Mouse (Mus musculus): ENCODE data around the gene Camk2d. TPM values are rescaled to one million over a fixed set of nuclear protein-coding genes. Genes with fewer than 3 reads are reported as not detected.
A peak's percentile ranks its signal among the peaks of the same experiment; 100 is the strongest.

Gene Camk2d
- polyA plus RNA-seq, 1 experiment from 2014 or later: 16.5 TPM

- Histone ChIP-seq H3K4me1 (replicated peaks; ENCODE audit: control insufficient read depth, insufficient read depth, low read length) (no peaks in the 10 kb centered on the region), H3K4me2 (ENCODE audit: low read depth, low read length, severe bottlenecking) (no peak overlapping the region), H3K27me3 (ENCODE audit: control insufficient read depth, insufficient read depth, low read length) (no peaks in the 10 kb centered on the region), H3K36me3 (ENCODE audit: control insufficient read depth, insufficient read depth, low read length) (no peaks in the 10 kb centered on the region), H3K9ac (ENCODE audit: low read length) (no peak overlapping the region), H3K9me3 (ENCODE audit: control insufficient read depth, low read length) (no peaks in the 10 kb centered on the region), H3K4me3 (ENCODE audit: low read depth, low read length) (no peak overlapping the region), H3K27ac (ENCODE audit: low read depth, low read length) (no peak overlapping the region)
- no peak for ATAC-seq (replicated peaks; ENCODE audit: low FRiP score)
- 92% methylated on average over 3 of the region's 3 CpGs for WGBS
- DNase-seq (ENCODE audit: low spot score): no peak
Observed at GRCm38 (mm10) chr3:126822374-126822773, 226.3 kb downstream of the Camk2d start.

GRCm38 (mm10) chr3:126824930-126825329 is 228.8 kb downstream of the Camk2d start:
- Histone ChIP-seq H3K4me1 (replicated peaks; ENCODE audit: control insufficient read depth, insufficient read depth, low read length) (no peaks in the 10 kb centered on the region), H3K27me3 (ENCODE audit: control insufficient read depth, insufficient read depth, low read length) (no peaks in the 10 kb centered on the region), H3K4me3 (ENCODE audit: low read depth, low read length) (no peak overlapping the region), H3K9me3 (ENCODE audit: control insufficient read depth, low read length) (no peaks in the 10 kb centered on the region), H3K27ac (ENCODE audit: low read depth, low read length) (no peak overlapping the region), H3K9ac (ENCODE audit: low read length) (no peak overlapping the region), H3K36me3 (ENCODE audit: control insufficient read depth, insufficient read depth, low read length) (no peaks in the 10 kb centered on the region), H3K4me2 (ENCODE audit: low read depth, low read length, severe bottlenecking) (no peak overlapping the region)
- 79% methylated on average over 1 of the region's 1 CpGs for WGBS
- no peak for DNase-seq (ENCODE audit: low spot score)
- ATAC-seq (replicated peaks; ENCODE audit: low FRiP score): no peak

- Histone ChIP-seq H3K27me3 (ENCODE audit: control insufficient read depth, insufficient read depth, low read length) (no peaks in the 10 kb centered on the region), H3K36me3 (ENCODE audit: control insufficient read depth, insufficient read depth, low read length) (no peaks in the 10 kb centered on the region), H3K9ac (ENCODE audit: low read length) (no peak overlapping the region), H3K4me2 (ENCODE audit: low read depth, low read length, severe bottlenecking) (no peak overlapping the region), H3K4me3 (ENCODE audit: low read depth, low read length) (no peak overlapping the region), H3K27ac (ENCODE audit: low read depth, low read length) (no peak overlapping the region), H3K4me1 (replicated peaks; ENCODE audit: control insufficient read depth, insufficient read depth, low read length) (no peaks in the 10 kb centered on the region), H3K9me3 (ENCODE audit: control insufficient read depth, low read length) (no peaks in the 10 kb centered on the region)
- 53% methylated on average over 2 of the region's 2 CpGs for WGBS
- ATAC-seq (replicated peaks; ENCODE audit: low FRiP score) (no peak), DNase-seq (ENCODE audit: low spot score) (no peak)
Observed at GRCm38 (mm10) chr3:126826172-126826571, 230.1 kb downstream of the Camk2d start.

- Histone ChIP-seq H3K27me3 (ENCODE audit: control insufficient read depth, insufficient read depth, low read length) (no peaks in the 10 kb centered on the region), H3K9me3 (ENCODE audit: control insufficient read depth, low read length) (no peaks in the 10 kb centered on the region), H3K9ac (ENCODE audit: low read length) (no peak overlapping the region), H3K4me2 (ENCODE audit: low read depth, low read length, severe bottlenecking) (no peak overlapping the region), H3K27ac (ENCODE audit: low read depth, low read length) (no peak overlapping the region), H3K4me3 (ENCODE audit: low read depth, low read length) (no peak overlapping the region), H3K4me1 (replicated peaks; ENCODE audit: control insufficient read depth, insufficient read depth, low read length) (no peaks in the 10 kb centered on the region), H3K36me3 (ENCODE audit: control insufficient read depth, insufficient read depth, low read length) (no peaks in the 10 kb centered on the region)
- DNase-seq (ENCODE audit: low spot score) (no peak), ATAC-seq (replicated peaks; ENCODE audit: low FRiP score) (no peak)
- 92% methylated on average over 3 of the region's 3 CpGs for WGBS
Observed at GRCm38 (mm10) chr3:126827900-126828299, 231.8 kb downstream of the Camk2d start.

GRCm38 (mm10) chr3:126829817-126830216 is 233.7 kb downstream of the Camk2d start:
- 82% methylated on average over 2 of the region's 2 CpGs for WGBS
- no peak overlapping the region for H3K27ac ChIP-seq (ENCODE audit: low read depth, low read length)

GRCm38 (mm10) chr3:126831418-126832138 is 235.5 kb downstream of the Camk2d start:
- WGBS: 80% methylated on average over 6 of the region's 6 CpGs
- peak; percentile 41; the same call in 1 of the 2 replicates for ATAC-seq (replicated peaks; ENCODE audit: low FRiP score)
- no peaks in the 10 kb centered on the region for H3K27me3 ChIP-seq (ENCODE audit: control insufficient read depth, insufficient read depth, low read length)

More at GRCm38 (mm10) chr3:126829817-126830216, 233.7 kb downstream of the Camk2d start:
- H3K9me3 ChIP-seq (ENCODE audit: control insufficient read depth, low read length): no peaks in the 10 kb centered on the region
- no peaks in the 10 kb centered on the region for H3K27me3 ChIP-seq (ENCODE audit: control insufficient read depth, insufficient read depth, low read length)
- H3K9ac ChIP-seq (ENCODE audit: low read length): no peak overlapping the region
- no peak for DNase-seq (ENCODE audit: low spot score)
- no peak overlapping the region for H3K4me2 ChIP-seq (ENCODE audit: low read depth, low read length, severe bottlenecking)
- H3K4me3 ChIP-seq (ENCODE audit: low read depth, low read length): no peak overlapping the region
- no peaks in the 10 kb centered on the region for H3K36me3 ChIP-seq (ENCODE audit: control insufficient read depth, insufficient read depth, low read length)
- no peak for ATAC-seq (replicated peaks; ENCODE audit: low FRiP score)
- no peaks in the 10 kb centered on the region for H3K4me1 ChIP-seq (replicated peaks; ENCODE audit: control insufficient read depth, insufficient read depth, low read length)

GRCm38 (mm10) chr3:126834641-126835167 is 238.6 kb downstream of the Camk2d start:
- Histone ChIP-seq H3K27me3 (ENCODE audit: control insufficient read depth, insufficient read depth, low read length) (no peaks in the 10 kb centered on the region), H3K36me3 (ENCODE audit: control insufficient read depth, insufficient read depth, low read length) (no peaks in the 10 kb centered on the region), H3K4me1 (replicated peaks; ENCODE audit: control insufficient read depth, insufficient read depth, low read length) (no peaks in the 10 kb centered on the region), H3K9me3 (ENCODE audit: control insufficient read depth, low read length) (no peaks in the 10 kb centered on the region), H3K4me2 (ENCODE audit: low read depth, low read length, severe bottlenecking) (no peak overlapping the region), H3K27ac (ENCODE audit: low read depth, low read length) (no peak overlapping the region), H3K4me3 (ENCODE audit: low read depth, low read length) (no peak overlapping the region), H3K9ac (ENCODE audit: low read length) (no peak overlapping the region)
- DNase-seq (ENCODE audit: low spot score): no peak
- 70% methylated on average over 5 of the region's 5 CpGs for WGBS
- no peak for ATAC-seq (replicated peaks; ENCODE audit: low FRiP score)

More at GRCm38 (mm10) chr3:126831418-126832138, 235.5 kb downstream of the Camk2d start:
- DNase-seq (ENCODE audit: low spot score): no peak
- Histone ChIP-seq H3K4me3 (ENCODE audit: low read depth, low read length) (no peak overlapping the region), H3K9ac (ENCODE audit: low read length) (no peak overlapping the region), H3K9me3 (ENCODE audit: control insufficient read depth, low read length) (no peaks in the 10 kb centered on the region), H3K4me1 (replicated peaks; ENCODE audit: control insufficient read depth, insufficient read depth, low read length) (no peaks in the 10 kb centered on the region), H3K36me3 (ENCODE audit: control insufficient read depth, insufficient read depth, low read length) (no peaks in the 10 kb centered on the region), H3K4me2 (ENCODE audit: low read depth, low read length, severe bottlenecking) (no peak overlapping the region), H3K27ac (ENCODE audit: low read depth, low read length) (no peak overlapping the region)

GRCm38 (mm10) chr3:126842780-126843179 is 246.7 kb downstream of the Camk2d start:
- WGBS: 86% methylated on average over 9 of the region's 9 CpGs
- no peak for ATAC-seq (replicated peaks; ENCODE audit: low FRiP score)
- H3K9ac ChIP-seq (ENCODE audit: low read length): no peak overlapping the region

GRCm38 (mm10) chr3:126844809-126845208 is 248.7 kb downstream of the Camk2d start:
- no peaks in the 10 kb centered on the region for H3K36me3 ChIP-seq (ENCODE audit: control insufficient read depth, insufficient read depth, low read length)
- H3K9me3 ChIP-seq (ENCODE audit: control insufficient read depth, low read length): no peaks in the 10 kb centered on the region
- H3K9ac ChIP-seq (ENCODE audit: low read length): no peak overlapping the region
- H3K27ac ChIP-seq (ENCODE audit: low read depth, low read length): no peak overlapping the region
- H3K4me3 ChIP-seq (ENCODE audit: low read depth, low read length): no peak overlapping the region
- ATAC-seq (replicated peaks; ENCODE audit: low FRiP score) (no peak), DNase-seq (ENCODE audit: low spot score) (no peak)
- H3K27me3 ChIP-seq (ENCODE audit: control insufficient read depth, insufficient read depth, low read length): no peaks in the 10 kb centered on the region
- H3K4me1 ChIP-seq (replicated peaks; ENCODE audit: control insufficient read depth, insufficient read depth, low read length): no peaks in the 10 kb centered on the region
- no peak overlapping the region for H3K4me2 ChIP-seq (ENCODE audit: low read depth, low read length, severe bottlenecking)
- 94% methylated on average over 7 of the region's 7 CpGs for WGBS

More at GRCm38 (mm10) chr3:126842780-126843179, 246.7 kb downstream of the Camk2d start:
- H3K27ac ChIP-seq (ENCODE audit: low read depth, low read length): no peak overlapping the region
- H3K4me3 ChIP-seq (ENCODE audit: low read depth, low read length): no peak overlapping the region
- no peak for DNase-seq (ENCODE audit: low spot score)
- no peaks in the 10 kb centered on the region for H3K27me3 ChIP-seq (ENCODE audit: control insufficient read depth, insufficient read depth, low read length)
- H3K4me1 ChIP-seq (replicated peaks; ENCODE audit: control insufficient read depth, insufficient read depth, low read length): no peaks in the 10 kb centered on the region
- no peak overlapping the region for H3K4me2 ChIP-seq (ENCODE audit: low read depth, low read length, severe bottlenecking)
- H3K9me3 ChIP-seq (ENCODE audit: control insufficient read depth, low read length): no peaks in the 10 kb centered on the region
- H3K36me3 ChIP-seq (ENCODE audit: control insufficient read depth, insufficient read depth, low read length): no peaks in the 10 kb centered on the region
